In the genomic region with DNA sequence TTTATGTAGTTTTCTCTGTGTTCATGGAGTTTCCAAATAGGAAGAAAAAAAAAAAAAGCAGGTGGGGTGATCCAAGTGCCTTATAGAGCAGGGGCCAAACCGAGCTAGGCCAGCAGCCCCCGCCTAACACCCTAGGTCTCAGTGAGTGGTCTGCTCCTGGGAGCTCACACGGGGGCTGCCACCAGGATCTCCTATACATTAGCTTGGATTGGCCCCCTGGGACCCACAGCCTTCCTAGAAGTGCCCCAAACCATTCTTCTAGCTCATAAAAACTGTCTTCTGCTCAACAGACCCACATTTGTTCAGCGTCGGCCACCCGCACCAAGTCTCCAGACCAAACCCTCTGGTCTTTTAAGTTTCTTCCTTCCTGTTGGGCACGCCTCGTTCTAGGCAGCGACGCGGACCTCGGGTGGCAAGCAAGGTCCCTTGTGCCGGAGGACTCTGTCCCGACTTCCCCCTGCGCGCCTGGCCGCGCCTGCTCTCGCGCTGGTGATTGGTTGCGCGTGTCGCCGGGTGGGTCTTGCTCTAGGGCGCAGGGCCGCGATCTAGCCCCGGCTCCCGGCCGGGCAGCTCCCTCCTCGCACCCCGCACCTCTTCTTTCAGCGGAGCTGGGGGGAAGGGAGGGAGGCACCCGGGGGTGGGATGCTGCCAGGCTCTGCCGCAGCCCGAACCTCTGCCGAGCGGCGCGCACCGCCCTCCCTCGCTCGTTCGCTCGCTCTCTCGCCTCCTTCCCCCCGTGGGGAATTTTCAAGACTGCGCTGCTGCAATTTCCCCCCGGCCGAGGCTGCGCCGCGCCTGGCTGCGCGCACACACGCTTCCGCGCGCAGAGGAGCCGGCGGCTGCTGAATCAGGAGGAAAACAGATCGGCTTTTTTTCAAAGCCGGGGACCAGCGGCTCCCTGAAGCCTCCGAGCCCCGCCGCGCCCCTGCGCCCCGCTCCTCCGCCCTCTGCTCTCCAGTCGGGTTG, we compare ENCODE assay signal across 7 mouse cellular contexts. TPM values are rescaled to one million over a fixed set of nuclear protein-coding genes. Genes with fewer than 3 reads are reported as not detected.
DNase-seq lines count a peak whose midpoint lies in the region; ATAC-seq and TF ChIP-seq lines count a peak whose summit lies in the region.

No protein-coding gene starts in this region.

- H3K4me3 ChIP-seq in hindbrain, embryonic 13.5 days = peak overlapping the region; percentile 82
- H3K4me3 ChIP-seq in small intestine, adult 2 months (ENCODE audit: low read depth, low read length) = peak overlapping the region; percentile 85

- peak overlapping the region; percentile 96 for H3K27ac ChIP-seq in hindbrain, embryonic 13.5 days
- no peak overlapping the region for H3K27ac ChIP-seq in small intestine, adult 2 months (ENCODE audit: insufficient read depth, low read depth, low read length)

- 0 out of 2 replicates have a peak, but pooled peaks cover 4% of the 10 kb centered on the region for H3K9me3 ChIP-seq in hindbrain, embryonic 13.5 days

- 0 out of 2 replicates have a peak, but pooled peaks have one; percentile 14 for TF ChIP-seq POLR2A in small intestine, adult 2 months (IDR thresholded peaks at IDR 0.05; ENCODE audit: low read depth, low read length)

- intact Hi-C loops in left cerebral cortex, postnatal 10 days (cut with DNase I) = loop anchor here (5.0 kb wide), 1 partner anchor 37 kb away; no protein-coding TSS in a partner anchor

- peak; percentile 76 for ATAC-seq in hindbrain, embryonic 13.5 days (ENCODE audit: low FRiP score)

- H3K9ac ChIP-seq in hindbrain, embryonic 13.5 days = peak overlapping the region; percentile 93

- 1% methylated on average over 71 of the region's 72 CpGs for WGBS in hindbrain, embryonic 13.5 days
- 4% methylated on average over 72 of the region's 72 CpGs for WGBS in small intestine, adult 2 months

- DNase-seq in adrenal gland, adult 8-10 months = peak; percentile 17
- peak; percentile 85 for DNase-seq in cerebellum, adult 9-11 months
- DNase-seq in frontal cortex, postnatal 14 days (ENCODE audit: low spot score in 2 of 2) = peak; percentile 48 to 67
- DNase-seq in left cerebral cortex, postnatal 10 days (ENCODE audit: extremely low spot score in 1 of 2, low spot score in 2 of 2) = peak; percentile 55 to 78
- peak; percentile 30 to 61 for DNase-seq in lung, postnatal 4 days

- peaks cover 9% of the 10 kb centered on the region; the same call in 1 of the 2 replicates for H3K36me3 ChIP-seq in hindbrain, embryonic 13.5 days
- H3K36me3 ChIP-seq in small intestine, adult 2 months (ENCODE audit: control insufficient read depth, insufficient read depth, low read length) = no peaks in the 10 kb centered on the region

- peaks cover 39% of the 10 kb centered on the region for H3K4me1 ChIP-seq in hindbrain, embryonic 13.5 days (replicated peaks)
- peaks cover 2% of the 10 kb centered on the region; the same call in 1 of the 2 replicates for H3K4me1 ChIP-seq in small intestine, adult 2 months (ENCODE audit: control insufficient read depth, insufficient read depth, insufficient read length, low read length)

- peak overlapping the region; percentile 69 for H3K4me2 ChIP-seq in hindbrain, embryonic 13.5 days

- TF ChIP-seq CTCF in small intestine, adult 2 months (IDR thresholded peaks at IDR 0.05; ENCODE audit: extremely low read depth, insufficient read length, insufficient replicate concordance, low read depth, low read length) = no peak

- 0 out of 2 replicates have a peak, but pooled peaks cover 4% of the 10 kb centered on the region for H3K27me3 ChIP-seq in hindbrain, embryonic 13.5 days
- peaks cover 8% of the 10 kb centered on the region; the same call in 1 of the 2 replicates for H3K27me3 ChIP-seq in small intestine, adult 2 months (ENCODE audit: control insufficient read depth, insufficient read depth, low read length)

RNA-seq across cellular contexts. Expression of a gene that starts 25.9 kb away (rescaled TPM):
- total RNA-seq in adrenal gland, adult 8-10 months (2022) = 10 to 100 TPM in 3 of 4 experiments, 1 to 10 TPM in 1; 6.3 to 18.1 (median 11.8) TPM
- polyA plus RNA-seq in hindbrain, embryonic 13.5 days (2015; fragmentation: Nextera tagmentation; extraction: Ambion mirVana) = 20.9 and 22.9 TPM in 2 replicates
- total RNA-seq in left cerebral cortex, postnatal 10 days (2021) = 100 to 1,000 TPM; 269 to 287 TPM
- 5.2 and 23.5 TPM in 2 replicates for polyA plus RNA-seq in small intestine, adult 2 months (2012; rRNA removed)

Comparison
In these comparisons a context has a peak if more than half of its experiments do, and no peak if none do; other contexts are left out.
1. DNase-seq: peak in every context shown above with its lines; median percentile 85 in cerebellum, adult 9-11 months; 66 in left cerebral cortex, postnatal 10 days; 58 in frontal cortex, postnatal 14 days; 46 in lung, postnatal 4 days; 17 in adrenal gland, adult 8-10 months.
2. RNA of a gene that starts 25.9 kb away (total RNA-seq): 269 to 287 TPM in left cerebral cortex, postnatal 10 days; 6.3 to 18.1 TPM in adrenal gland, adult 8-10 months; every median in the first group is over 10 times any median in the second.